Mouse (Mus musculus) stomach, postnatal 0 days (tissue): ENCODE data around the gene Alkbh6.

Source experiments
- CTCF ChIP-seq: IDR thresholded peaks from 2 replicates; pipeline ENCODE4 v1.5.1; 2016; ENCODE audit warnings: antibody characterized with exemption, low read depth, mild to moderate bottlenecking, moderate library complexity
- EP300 ChIP-seq: optimal IDR thresholded peaks from 2 replicates; pipeline ENCODE3; 2016; ENCODE audit warnings: antibody characterized with exemption

GRCm38 (mm10) chr7:30306083-30306779 lies 2.3 kb upstream of the Alkbh6 start:
- TF ChIP-seq CTCF (peak; percentile 65), EP300 (no peak)
